20 mouse cellular contexts compared by ENCODE assay signal in the genomic region with DNA sequence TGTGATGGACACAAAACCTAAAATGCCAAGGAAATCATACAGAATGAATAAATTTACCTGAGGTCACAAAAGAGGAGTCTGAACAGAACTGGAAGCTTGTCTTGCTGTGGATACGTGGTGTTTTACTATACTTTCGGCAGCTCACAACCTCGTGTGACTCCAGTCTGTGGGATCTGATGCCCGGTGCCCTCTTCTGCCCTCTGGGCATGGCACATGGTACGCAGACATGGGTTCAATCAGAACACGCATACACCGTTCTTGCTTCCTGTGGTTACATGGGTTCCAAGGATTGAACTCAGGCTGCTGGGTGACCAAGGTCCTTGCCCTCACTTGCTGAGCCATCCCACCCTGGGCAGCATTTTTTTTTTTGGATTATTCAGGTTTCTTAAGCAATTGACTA. TPM values are rescaled to one million over a fixed set of nuclear protein-coding genes. Genes with fewer than 3 reads are reported as not detected.
"Had no signal": no experiment of that assay in that cellular context is flagged by ENCODE, and none has a peak within 500 bp of the region (broad histone marks: within the 10 kb centered on the region; RNA-seq: fewer than 3 reads in every experiment).

No protein-coding gene starts in this region.

- ATAC-seq: intestine, embryonic 16.5 days; liver, postnatal 0 days had no signal

- H3K27me3 ChIP-seq: kidney, embryonic 15.5 days; limb, embryonic 12.5 days; lung, embryonic 15.5 days; neural tube, embryonic 12.5 days had no signal

- H3K9me3 ChIP-seq: kidney, embryonic 15.5 days; limb, embryonic 12.5 days; liver, embryonic 13.5 days; lung, embryonic 15.5 days; neural tube, embryonic 12.5 days had no signal

- H3K9ac ChIP-seq: kidney, embryonic 15.5 days; limb, embryonic 12.5 days; liver, embryonic 13.5 days; liver, postnatal 0 days; lung, embryonic 15.5 days; neural tube, embryonic 12.5 days had no signal

- H3K4me3 ChIP-seq: kidney, embryonic 15.5 days; limb, embryonic 12.5 days; liver, embryonic 13.5 days; lung, embryonic 15.5 days; neural tube, embryonic 12.5 days had no signal

- DNase-seq: kidney, adult 2 months; kidney, postnatal 36 days; layer of hippocampus, adult 9-11 months; layer of hippocampus, postnatal 36 days; liver; liver, embryonic 13.5 days; liver, postnatal 0 days; lung, postnatal 36 days; midbrain, embryonic 14.5 days; right cerebral cortex, postnatal 14 days; thymus, adult 18-20 months; thymus, postnatal 14 days had no signal

- H3K4me2 ChIP-seq: kidney, embryonic 15.5 days; limb, embryonic 12.5 days; liver, embryonic 13.5 days; lung, embryonic 15.5 days; neural tube, embryonic 12.5 days had no signal

- H3K27ac ChIP-seq: kidney, embryonic 15.5 days; limb, embryonic 12.5 days; liver, embryonic 13.5 days; lung, embryonic 15.5 days; neural tube, embryonic 12.5 days had no signal

RNA-seq across cellular contexts. Expression of a gene that starts 21.8 kb away (rescaled TPM):
- total RNA-seq: megakaryocyte progenitor cell, adult 5-6 weeks; neutrophil, adult 5-6 weeks had no signal
- polyA plus RNA-seq: intestine, embryonic 16.5 days; kidney, adult 2 months; kidney, embryonic 15.5 days; limb, embryonic 12.5 days; liver, embryonic 13.5 days; liver, postnatal 0 days; lung, embryonic 15.5 days; midbrain, embryonic 14.5 days; myocyte; neural tube, embryonic 12.5 days had no signal
